In genomic region chr13:55362453-55363060, GRCm38 (mm10) we compare ENCODE assay signal across 8 mouse cellular contexts. TPM values are rescaled to one million over a fixed set of nuclear protein-coding genes. Genes with fewer than 3 reads are reported as not detected.
DNase-seq lines count a peak whose midpoint lies in the region; ATAC-seq lines count a peak whose summit lies in the region.

Lman2 (minus strand) TSS chr13:55362783.

- intact Hi-C loops in gastrocnemius, postnatal 14 days (cut with DNase I; ENCODE audit: low total_unique reads) = no loop called here
- intact Hi-C loops in left cerebral cortex, postnatal 10 days (cut with DNase I) = no loop called here

- DNase-seq in adrenal gland, adult (ENCODE audit: inconsistent age in 2 of 2, low spot score in 1 of 2) = peak; percentile 98 to 99
- peak; percentile 99 for DNase-seq in embryo, embryonic 10.5 days (ENCODE audit: low spot score)
- DNase-seq in gastrocnemius, postnatal 14 days = peak; percentile 96
- DNase-seq in left cerebral cortex, postnatal 10 days (ENCODE audit: extremely low spot score in 1 of 2, low spot score in 2 of 2) = peak; percentile 97 to 99
- peak; percentile 98 for DNase-seq in right cerebral cortex, postnatal 25 days
- DNase-seq in urinary bladder, postnatal 4 days (ENCODE audit: low spot score in 2 of 2) = peak; percentile 95 to 98

- ATAC-seq in inflammation-experienced regulatory T-cells, adult 6 months = peak; percentile 98
- peak; percentile 99 for ATAC-seq in megakaryocyte-erythroid progenitor cell, adult 5-6 weeks (replicated peaks; ENCODE audit: low FRiP score, low TSS enrichment, poor library complexity, severe bottlenecking)

RNA-seq across cellular contexts. Expression of gene Lman2, which starts in this region (rescaled TPM):
- 10 to 100 TPM; 32.2 to 34.6 TPM for total RNA-seq in gastrocnemius, postnatal 14 days (2021)
- 10 to 100 TPM; 43.9 to 62.8 (median 60.7) TPM for polyA plus RNA-seq in inflammation-experienced regulatory T-cells, adult 6 months (2017; shearing (Covaris generic))
- total RNA-seq in left cerebral cortex, postnatal 10 days (2021) = 10 to 100 TPM; 38.3 to 42.6 TPM
- total RNA-seq in megakaryocyte-erythroid progenitor cell, adult 5-6 weeks (2014; fragmentation: Nextera tagmentation) = 110 and 122 TPM in 2 replicates
- 75.6 and 91.9 TPM in 2 replicates for total RNA-seq in megakaryocyte-erythroid progenitor cell, adult 5-6 weeks (2017)

Comparison
In these comparisons a context has a peak if more than half of its experiments do, and no peak if none do; other contexts are left out.
1. Peak in every context shown above with its lines: DNase-seq and ATAC-seq.